Mouse (Mus musculus): ENCODE data around the gene Gm4792. TPM values are rescaled to one million over a fixed set of nuclear protein-coding genes. Genes with fewer than 3 reads are reported as not detected.

Gm4792 gene
- polyA plus RNA-seq, 1 experiment from 2014 or later, result not detected

GRCm38 (mm10) chr10:94263211-94263610 lies 35.3 kb downstream of the Gm4792 start:
- Histone ChIP-seq H3K9me3 (replicated peaks; ENCODE audit: low read length) (no peaks in the 10 kb centered on the region), H3K4me2 (ENCODE audit: low read length) (no peak overlapping the region), H3K27me3 (ENCODE audit: insufficient read depth, low read length) (no peaks in the 10 kb centered on the region), H3K27ac (no peak overlapping the region), H3K36me3 (ENCODE audit: insufficient read depth, low read length) (no peaks in the 10 kb centered on the region), H3K4me1 (replicated peaks; ENCODE audit: insufficient read depth, low read length) (no peaks in the 10 kb centered on the region), H3K9ac (ENCODE audit: low read depth, low read length) (no peak overlapping the region), H3K4me3 (replicated peaks; ENCODE audit: low read depth, low read length) (no peak overlapping the region)
- ATAC-seq (replicated peaks; ENCODE audit: low FRiP score, low read depth) (no peak), DNase-seq (ENCODE audit: low spot score) (no peak)
- no peak for TF ChIP-seq CTCF (IDR thresholded peaks at IDR 0.05; ENCODE audit: low read depth)
- WGBS, result 73% methylated on average over 3 of the region's 3 CpGs

DNA sequence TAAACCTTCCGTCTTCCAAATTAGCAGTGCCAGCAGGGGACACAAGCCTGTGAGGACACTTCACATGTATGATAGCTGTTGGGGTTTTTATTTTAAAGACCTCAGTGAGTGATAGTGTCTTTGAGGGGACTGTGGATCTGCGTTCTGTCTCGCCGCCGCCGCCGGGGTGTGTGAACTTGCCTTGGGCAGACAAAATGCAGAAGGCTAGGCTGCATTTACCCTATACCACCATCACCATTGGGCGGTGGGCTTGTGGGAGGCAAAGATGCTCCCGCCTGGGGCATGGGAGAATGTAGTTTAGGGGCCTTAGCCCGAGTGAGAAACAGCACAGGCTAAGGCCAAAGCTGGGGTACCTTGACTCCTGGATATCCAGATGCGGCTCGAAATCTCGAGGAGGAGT lies 35.9 kb downstream of the Gm4792 start:
- no peak for DNase-seq (ENCODE audit: low spot score)
- Histone ChIP-seq H3K36me3 (ENCODE audit: insufficient read depth, low read length) (no peaks in the 10 kb centered on the region), H3K9ac (ENCODE audit: low read depth, low read length) (no peak overlapping the region), H3K27me3 (ENCODE audit: insufficient read depth, low read length) (no peaks in the 10 kb centered on the region), H3K4me1 (replicated peaks; ENCODE audit: insufficient read depth, low read length) (no peaks in the 10 kb centered on the region), H3K4me2 (ENCODE audit: low read length) (no peak overlapping the region), H3K9me3 (replicated peaks; ENCODE audit: low read length) (no peaks in the 10 kb centered on the region), H3K27ac (no peak overlapping the region), H3K4me3 (replicated peaks; ENCODE audit: low read depth, low read length) (no peak overlapping the region)
- ATAC-seq (replicated peaks; ENCODE audit: low FRiP score, low read depth), result no peak
- WGBS, result 91% methylated on average over 13 of the region's 13 CpGs
- no peak for TF ChIP-seq CTCF (IDR thresholded peaks at IDR 0.05; ENCODE audit: low read depth)

- Histone ChIP-seq H3K27me3 (ENCODE audit: insufficient read depth, low read length) (no peaks in the 10 kb centered on the region), H3K4me2 (ENCODE audit: low read length) (no peak overlapping the region), H3K27ac (no peak overlapping the region), H3K4me3 (replicated peaks; ENCODE audit: low read depth, low read length) (no peak overlapping the region), H3K4me1 (replicated peaks; ENCODE audit: insufficient read depth, low read length) (no peaks in the 10 kb centered on the region), H3K9me3 (replicated peaks; ENCODE audit: low read length) (no peaks in the 10 kb centered on the region), H3K9ac (ENCODE audit: low read depth, low read length) (no peak overlapping the region), H3K36me3 (ENCODE audit: insufficient read depth, low read length) (no peaks in the 10 kb centered on the region)
- DNase-seq (ENCODE audit: low spot score) (no peak), ATAC-seq (replicated peaks; ENCODE audit: low FRiP score, low read depth) (no peak)
- no peak for TF ChIP-seq CTCF (IDR thresholded peaks at IDR 0.05; ENCODE audit: low read depth)
- WGBS, result 76% methylated on average over 1 of the region's 1 CpGs
These were observed 38.0 kb downstream of the Gm4792 start for GRCm38 (mm10) chr10:94260544-94260943.

DNA sequence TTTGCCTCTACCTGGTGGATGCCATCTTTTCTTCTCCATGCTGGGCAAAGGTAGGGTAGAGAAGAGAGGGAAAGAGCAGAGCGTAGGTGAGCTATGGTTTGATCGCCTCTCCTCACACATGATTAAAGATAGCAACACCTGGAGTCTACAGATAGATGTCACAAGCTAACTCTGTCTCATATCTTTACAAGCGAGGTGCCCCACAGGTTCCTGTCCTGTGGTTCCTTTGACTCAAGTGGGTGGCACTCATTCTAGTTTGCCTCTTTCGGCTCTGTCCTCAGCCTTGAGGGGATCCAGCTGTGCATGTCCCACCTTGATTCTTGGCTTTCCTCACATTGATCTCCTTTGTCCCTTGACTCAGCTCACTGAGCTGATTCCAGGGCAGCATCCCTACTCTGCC lies 42.0 kb downstream of the Gm4792 start:
- H3K36me3 ChIP-seq (ENCODE audit: insufficient read depth, low read length), result no peaks in the 10 kb centered on the region
- H3K4me1 ChIP-seq (replicated peaks; ENCODE audit: insufficient read depth, low read length), result no peaks in the 10 kb centered on the region; the same call in 1 of the 2 replicates
- H3K27me3 ChIP-seq (ENCODE audit: insufficient read depth, low read length), result no peaks in the 10 kb centered on the region
- ATAC-seq (replicated peaks; ENCODE audit: low FRiP score, low read depth) (no peak), DNase-seq (ENCODE audit: low spot score) (no peak)
- H3K9me3 ChIP-seq (replicated peaks; ENCODE audit: low read length), result no peaks in the 10 kb centered on the region
- H3K9ac ChIP-seq (ENCODE audit: low read depth, low read length), result no peak overlapping the region
- H3K27ac ChIP-seq, result no peak overlapping the region
- 85% methylated on average over 4 of the region's 4 CpGs for WGBS
- H3K4me3 ChIP-seq (replicated peaks; ENCODE audit: low read depth, low read length), result no peak overlapping the region
- H3K4me2 ChIP-seq (ENCODE audit: low read length), result no peak overlapping the region
- no peak for TF ChIP-seq CTCF (IDR thresholded peaks at IDR 0.05; ENCODE audit: low read depth)

- peak; percentile 49; the same call in 1 of the 2 replicates for ATAC-seq (replicated peaks; ENCODE audit: low FRiP score, low read depth)
- WGBS, result 28% methylated on average over 6 of the region's 6 CpGs
These were observed 42.8 kb downstream of the Gm4792 start for GRCm38 (mm10) chr10:94255744-94256143.

GRCm38 (mm10) chr10:94254766-94255165 lies 43.7 kb downstream of the Gm4792 start:
- DNase-seq (ENCODE audit: low spot score) (no peak), ATAC-seq (replicated peaks; ENCODE audit: low FRiP score, low read depth) (no peak)
- H3K4me1 ChIP-seq (replicated peaks; ENCODE audit: insufficient read depth, low read length), result peaks cover 5% of the 10 kb centered on the region; the same call in 1 of the 2 replicates
- H3K27ac ChIP-seq, result no peak overlapping the region
- no peak overlapping the region for H3K9ac ChIP-seq (ENCODE audit: low read depth, low read length)
- 73% methylated on average over 3 of the region's 3 CpGs for WGBS
- no peak overlapping the region for H3K4me3 ChIP-seq (replicated peaks; ENCODE audit: low read depth, low read length)
- no peaks in the 10 kb centered on the region for H3K27me3 ChIP-seq (ENCODE audit: insufficient read depth, low read length)
- TF ChIP-seq CTCF (IDR thresholded peaks at IDR 0.05; ENCODE audit: low read depth), result no peak
- H3K9me3 ChIP-seq (replicated peaks; ENCODE audit: low read length), result no peaks in the 10 kb centered on the region
- H3K36me3 ChIP-seq (ENCODE audit: insufficient read depth, low read length), result no peaks in the 10 kb centered on the region
- no peak overlapping the region for H3K4me2 ChIP-seq (ENCODE audit: low read length)

More at GRCm38 (mm10) chr10:94255744-94256143, 42.8 kb downstream of the Gm4792 start:
- no peaks in the 10 kb centered on the region for H3K27me3 ChIP-seq (ENCODE audit: insufficient read depth, low read length)
- H3K36me3 ChIP-seq (ENCODE audit: insufficient read depth, low read length), result no peaks in the 10 kb centered on the region
- TF ChIP-seq CTCF (IDR thresholded peaks at IDR 0.05; ENCODE audit: low read depth), result no peak
- no peak overlapping the region for H3K4me2 ChIP-seq (ENCODE audit: low read length)
- peak; percentile 65 for DNase-seq (ENCODE audit: low spot score)
- H3K4me1 ChIP-seq (replicated peaks; ENCODE audit: insufficient read depth, low read length), result no peaks in the 10 kb centered on the region; the same call in 1 of the 2 replicates
- no peak overlapping the region for H3K9ac ChIP-seq (ENCODE audit: low read depth, low read length)
- no peaks in the 10 kb centered on the region for H3K9me3 ChIP-seq (replicated peaks; ENCODE audit: low read length)
- no peak overlapping the region for H3K27ac ChIP-seq
- no peak overlapping the region for H3K4me3 ChIP-seq (replicated peaks; ENCODE audit: low read depth, low read length)

DNA sequence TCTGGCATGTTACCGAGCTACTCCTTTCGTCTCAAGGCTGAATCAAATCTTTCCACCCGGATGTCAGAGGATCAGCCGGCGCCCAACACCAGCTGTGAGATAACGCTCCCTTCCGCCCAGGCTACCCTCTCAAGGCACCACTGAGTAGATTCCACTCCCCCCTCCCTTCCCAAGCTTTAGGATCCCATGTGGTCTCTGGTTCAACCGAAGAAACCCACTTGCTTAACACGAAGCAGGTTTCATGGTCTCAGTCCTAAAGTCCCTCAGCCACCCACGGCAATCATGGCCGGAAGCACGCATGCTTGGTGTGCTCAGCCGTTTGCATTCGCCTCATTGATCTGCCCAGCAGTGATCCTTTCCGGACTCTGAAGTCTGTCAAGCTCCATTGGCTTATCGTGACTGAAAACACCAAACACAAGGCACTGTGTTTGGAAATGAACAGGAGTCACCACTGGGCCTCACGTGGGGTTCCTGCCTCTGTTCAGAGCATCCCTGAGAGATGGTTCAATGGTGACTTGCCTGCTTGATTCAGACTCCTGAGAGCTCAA lies 45.2 kb downstream of the Gm4792 start:
- H3K4me3 ChIP-seq (replicated peaks; ENCODE audit: low read depth, low read length), result no peak overlapping the region
- no peak overlapping the region for H3K9ac ChIP-seq (ENCODE audit: low read depth, low read length)
- H3K4me2 ChIP-seq (ENCODE audit: low read length), result no peak overlapping the region
- no peaks in the 10 kb centered on the region for H3K9me3 ChIP-seq (replicated peaks; ENCODE audit: low read length)
- H3K4me1 ChIP-seq (replicated peaks; ENCODE audit: insufficient read depth, low read length), result peaks cover 5% of the 10 kb centered on the region; the same call in 1 of the 2 replicates
- 49% methylated on average over 17 of the region's 17 CpGs for WGBS
- ATAC-seq (replicated peaks; ENCODE audit: low FRiP score, low read depth), result 0 out of 2 replicates have a peak, but pooled peaks have one; percentile 14
- H3K27ac ChIP-seq, result no peak overlapping the region
- H3K36me3 ChIP-seq (ENCODE audit: insufficient read depth, low read length), result no peaks in the 10 kb centered on the region
- no peak for TF ChIP-seq CTCF (IDR thresholded peaks at IDR 0.05; ENCODE audit: low read depth)
- H3K27me3 ChIP-seq (ENCODE audit: insufficient read depth, low read length), result no peaks in the 10 kb centered on the region
- DNase-seq (ENCODE audit: low spot score), result no peak
